Mouse (Mus musculus): ENCODE measurements around the gene Grk3. TPM values are rescaled to one million over a fixed set of nuclear protein-coding genes. Genes with fewer than 3 reads are reported as not detected.
A peak's percentile ranks its signal among the peaks of the same experiment; 100 is the strongest.

Grk3 gene
- 1 to 10 TPM; 5.0 to 7.0 (median 5.4) TPM for total RNA-seq (2022)

DNA sequence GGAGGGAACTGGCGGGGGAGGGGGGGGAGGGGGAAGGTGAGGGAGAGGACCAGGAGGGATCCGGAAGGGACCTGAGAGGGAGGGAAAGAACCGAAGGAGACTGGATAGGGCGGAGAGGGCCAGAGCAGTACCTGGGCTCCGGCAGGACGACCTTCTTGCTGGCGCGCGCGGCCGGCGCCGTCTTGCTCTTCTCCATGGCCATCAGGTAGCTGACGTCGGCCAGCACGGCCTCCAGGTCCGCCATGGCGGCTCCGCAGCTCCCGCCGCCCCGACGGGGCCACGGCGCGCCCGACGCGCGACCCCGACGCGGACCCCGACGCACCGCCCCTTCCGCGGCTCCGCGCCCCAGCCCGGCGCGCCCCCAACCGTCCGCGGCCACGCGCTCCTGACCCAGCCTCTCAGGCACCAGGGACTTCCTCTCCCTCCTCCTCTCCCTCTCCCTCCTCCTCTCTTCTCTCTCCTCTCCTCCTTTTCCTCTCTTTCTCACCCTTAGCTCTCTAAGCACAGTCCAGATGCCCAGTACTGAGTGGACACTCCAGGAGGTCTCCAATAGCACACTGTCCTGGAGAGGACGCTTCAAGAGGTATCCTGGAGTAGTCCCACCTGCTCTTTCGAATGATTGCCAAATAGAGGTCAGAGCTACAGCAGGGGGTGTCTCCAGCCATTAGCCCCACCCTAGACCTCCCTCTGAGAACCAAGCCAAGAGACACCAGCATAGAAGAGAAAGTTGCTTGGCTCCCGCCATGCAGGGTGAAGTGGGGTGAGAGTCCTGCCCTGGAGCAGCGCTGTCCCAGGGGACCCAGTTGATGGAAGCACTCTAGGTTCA, at the start of gene Grk3:
TSS of gene Grk3 (minus strand) at position 556 of the 826 bp plus-strand sequence.
- DNase-seq (ENCODE audit: low spot score in 2 of 2): peak in 1 of 2 experiments; percentile 34

DNA sequence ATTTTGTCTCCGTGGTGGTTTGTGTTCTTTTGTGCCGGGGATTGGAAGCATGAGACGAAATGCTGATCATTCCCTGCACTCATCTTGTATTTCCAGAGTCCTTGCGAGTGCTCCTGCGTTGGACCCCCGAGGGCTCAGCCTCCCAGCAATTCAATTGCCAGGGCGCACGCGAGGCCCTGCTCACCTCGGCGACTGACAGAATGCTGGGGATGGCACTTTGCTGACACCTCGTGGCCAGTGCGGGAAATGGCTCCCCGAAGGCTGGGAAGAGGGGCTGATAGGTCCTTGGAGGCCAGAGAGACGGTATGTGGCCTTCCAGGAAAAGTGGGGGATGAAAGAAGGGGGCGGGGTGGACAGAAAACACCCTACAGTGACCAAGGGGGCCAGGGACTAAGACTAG, 38.7 kb upstream of the Grk3 start:
- peak; percentile 55 to 62 for DNase-seq (ENCODE audit: low spot score in 2 of 2)

DNA sequence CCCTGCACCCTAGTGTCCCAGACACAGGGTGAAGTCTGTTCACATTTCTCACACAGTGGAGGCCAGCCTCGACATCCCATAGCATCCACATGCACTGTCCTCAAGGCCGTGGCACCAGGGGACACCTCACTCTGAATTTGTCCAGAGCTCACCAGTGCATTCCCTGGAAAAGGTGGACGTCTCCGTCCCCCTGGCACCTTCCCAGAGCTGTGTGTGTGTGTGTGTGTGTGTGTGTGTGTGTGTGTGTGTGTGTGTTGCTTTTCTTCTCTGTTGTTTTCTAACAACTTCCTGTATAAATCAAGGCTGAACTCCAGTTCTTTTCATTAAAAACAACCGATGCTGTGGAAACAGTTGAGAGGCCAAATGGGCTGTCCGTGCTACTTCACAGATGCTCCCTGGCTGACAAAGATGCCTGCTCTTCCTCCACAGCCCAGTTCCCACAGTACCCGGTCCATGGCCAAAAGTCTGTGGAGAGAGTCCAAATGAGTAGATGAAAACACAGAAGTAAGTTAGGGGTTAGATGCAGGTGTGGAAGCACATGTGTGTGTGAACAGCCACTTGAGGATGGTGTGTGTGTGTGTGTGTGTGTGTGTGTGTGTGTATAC, 35.1 kb upstream of the Grk3 start:
- DNase-seq (ENCODE audit: low spot score in 2 of 2): no peak

DNA sequence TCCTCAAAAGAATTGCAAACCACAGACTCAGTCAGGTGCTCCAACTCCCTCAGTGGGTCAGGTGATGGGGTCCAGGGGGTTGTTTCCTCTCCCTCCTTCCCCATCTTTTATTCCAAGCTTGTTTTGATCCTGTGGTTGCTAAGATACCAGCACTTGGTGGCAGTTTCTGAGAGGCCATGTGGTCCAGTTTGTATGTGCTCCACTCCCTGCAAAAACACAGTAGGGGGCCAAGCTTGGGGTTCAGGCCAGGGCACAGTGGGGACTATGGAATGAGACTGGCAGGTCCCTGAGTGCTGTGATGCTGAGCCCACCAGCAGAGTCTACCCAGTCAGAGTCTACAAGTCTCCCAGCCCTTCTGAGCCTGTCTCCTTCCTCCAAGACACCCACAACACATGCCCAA, 34.3 kb upstream of the Grk3 start:
- no peak for DNase-seq (ENCODE audit: low spot score in 2 of 2)

DNA sequence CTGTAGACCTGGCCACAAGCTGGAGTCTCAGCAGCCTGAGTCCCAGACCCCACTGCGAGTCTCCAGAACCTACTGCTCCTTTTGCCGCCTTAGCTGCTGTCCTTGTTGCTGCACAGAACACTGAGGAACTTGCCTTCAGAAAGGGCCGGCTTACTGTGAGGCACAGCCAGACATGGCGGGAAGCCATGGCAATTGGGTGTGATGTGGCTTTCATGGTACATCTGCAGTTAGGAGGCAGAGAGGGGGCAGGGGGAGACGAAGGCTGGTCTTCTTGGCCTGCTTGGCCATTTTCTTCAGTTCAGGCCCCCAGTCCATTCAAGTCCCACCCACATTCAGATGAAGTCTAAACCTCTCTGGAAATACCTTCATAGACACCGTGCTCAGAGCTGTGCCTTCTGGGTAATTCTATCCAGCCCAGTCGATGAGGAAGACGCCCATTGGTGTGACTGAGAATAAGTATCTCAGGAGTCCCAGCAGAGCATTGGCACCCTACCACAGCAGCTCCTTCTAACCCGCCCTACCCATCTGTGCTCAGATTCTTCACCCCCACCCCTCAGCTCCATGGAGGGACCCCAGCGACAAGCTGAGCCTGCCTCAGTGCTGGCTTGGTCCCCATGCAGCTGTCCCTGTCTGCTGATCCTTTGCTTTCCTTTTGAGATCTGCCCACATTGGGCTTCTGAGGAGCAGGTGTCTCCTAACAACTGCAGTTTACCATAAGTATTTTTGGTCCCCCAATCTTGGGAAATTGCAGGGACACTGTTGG, 30.1 kb upstream of the Grk3 start:
- no peak for DNase-seq (ENCODE audit: low spot score in 2 of 2)

DNA sequence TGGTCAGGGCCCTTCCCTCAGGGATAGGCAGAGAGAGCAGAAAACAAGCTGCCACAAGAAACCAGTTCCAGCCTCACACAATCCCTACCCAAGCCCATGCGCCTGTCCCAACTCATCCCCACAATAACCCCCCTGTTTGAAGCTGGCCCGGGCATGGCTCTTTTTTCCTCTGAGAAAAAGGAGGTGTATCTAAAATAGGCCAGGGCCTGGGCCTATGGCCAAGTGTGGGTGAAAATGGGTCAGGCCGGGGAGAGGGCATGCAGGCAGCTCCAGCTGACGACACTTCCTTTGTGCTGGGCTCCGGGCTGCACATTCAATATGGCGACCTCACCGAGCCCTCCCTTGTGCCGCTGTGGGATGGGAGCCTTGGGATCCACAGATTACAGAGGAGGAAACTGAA, 27.9 kb upstream of the Grk3 start:
- DNase-seq (ENCODE audit: low spot score in 2 of 2): peak; percentile 36 to 59

DNA sequence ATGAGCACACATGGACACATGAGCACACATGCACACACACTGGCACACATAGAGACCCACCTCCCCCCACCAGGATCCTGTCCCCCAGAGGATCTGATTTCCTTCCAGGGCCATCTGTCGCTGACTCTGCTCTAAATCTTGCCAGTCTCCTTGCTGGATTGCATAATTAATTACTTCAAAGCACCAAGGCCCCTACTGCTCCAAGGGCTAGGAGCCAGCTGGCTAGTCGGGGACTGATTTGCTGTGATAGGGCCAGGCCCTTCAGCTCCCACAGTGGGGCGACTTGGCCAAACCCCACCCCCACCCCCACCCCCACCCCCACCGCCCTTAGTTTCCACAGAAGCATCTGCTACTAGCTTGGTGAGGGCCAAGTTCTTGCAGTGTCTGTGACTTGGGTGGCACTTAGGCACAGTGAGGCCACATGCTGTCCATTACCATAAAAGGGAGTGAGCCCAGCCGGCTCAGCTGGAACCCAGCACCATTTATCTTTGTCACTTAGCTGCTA, 26.0 kb upstream of the Grk3 start:
- DNase-seq (ENCODE audit: low spot score in 2 of 2): peak; percentile 37 to 78

DNA sequence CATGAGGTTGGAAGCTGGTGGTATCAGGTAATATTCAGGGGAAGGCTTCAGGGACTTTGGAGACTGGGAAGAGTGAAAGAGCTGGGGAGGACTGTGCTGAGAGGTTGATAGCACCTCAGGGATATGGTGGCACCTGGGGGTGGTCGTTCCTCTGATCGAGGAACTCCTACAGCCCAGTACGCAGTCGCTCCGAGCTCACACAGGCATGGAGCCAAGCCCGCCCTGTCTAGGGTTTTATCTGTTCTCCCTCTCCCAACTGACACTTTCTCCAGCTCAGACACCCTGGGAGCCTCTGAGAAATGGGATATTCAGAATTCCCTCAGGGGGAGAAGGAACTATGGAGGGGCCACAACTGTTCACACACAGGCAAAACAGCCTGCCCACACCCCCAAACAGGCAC, 25.2 kb upstream of the Grk3 start:
- DNase-seq (ENCODE audit: low spot score in 2 of 2): no peak

DNA sequence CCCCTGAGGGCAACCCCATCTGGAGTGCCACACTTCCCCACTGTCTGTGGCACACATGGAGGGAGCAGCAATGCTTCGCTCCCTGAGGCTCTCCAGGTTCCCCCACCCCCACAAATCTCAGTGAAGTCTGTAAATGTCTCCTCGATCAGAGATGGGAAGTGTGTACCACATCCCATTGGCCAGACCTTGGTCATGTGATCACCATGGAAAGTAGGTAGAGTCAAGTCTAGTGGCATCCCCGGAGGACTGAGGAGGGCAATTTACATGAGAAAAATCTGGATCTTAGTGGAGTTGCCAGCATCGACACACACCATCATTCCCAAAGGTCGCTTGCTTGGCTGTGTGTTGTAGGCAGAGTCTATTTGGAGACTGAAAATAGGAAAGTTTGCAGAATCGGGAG, 23.0 kb upstream of the Grk3 start:
- no peak for DNase-seq (ENCODE audit: low spot score in 2 of 2)

DNA sequence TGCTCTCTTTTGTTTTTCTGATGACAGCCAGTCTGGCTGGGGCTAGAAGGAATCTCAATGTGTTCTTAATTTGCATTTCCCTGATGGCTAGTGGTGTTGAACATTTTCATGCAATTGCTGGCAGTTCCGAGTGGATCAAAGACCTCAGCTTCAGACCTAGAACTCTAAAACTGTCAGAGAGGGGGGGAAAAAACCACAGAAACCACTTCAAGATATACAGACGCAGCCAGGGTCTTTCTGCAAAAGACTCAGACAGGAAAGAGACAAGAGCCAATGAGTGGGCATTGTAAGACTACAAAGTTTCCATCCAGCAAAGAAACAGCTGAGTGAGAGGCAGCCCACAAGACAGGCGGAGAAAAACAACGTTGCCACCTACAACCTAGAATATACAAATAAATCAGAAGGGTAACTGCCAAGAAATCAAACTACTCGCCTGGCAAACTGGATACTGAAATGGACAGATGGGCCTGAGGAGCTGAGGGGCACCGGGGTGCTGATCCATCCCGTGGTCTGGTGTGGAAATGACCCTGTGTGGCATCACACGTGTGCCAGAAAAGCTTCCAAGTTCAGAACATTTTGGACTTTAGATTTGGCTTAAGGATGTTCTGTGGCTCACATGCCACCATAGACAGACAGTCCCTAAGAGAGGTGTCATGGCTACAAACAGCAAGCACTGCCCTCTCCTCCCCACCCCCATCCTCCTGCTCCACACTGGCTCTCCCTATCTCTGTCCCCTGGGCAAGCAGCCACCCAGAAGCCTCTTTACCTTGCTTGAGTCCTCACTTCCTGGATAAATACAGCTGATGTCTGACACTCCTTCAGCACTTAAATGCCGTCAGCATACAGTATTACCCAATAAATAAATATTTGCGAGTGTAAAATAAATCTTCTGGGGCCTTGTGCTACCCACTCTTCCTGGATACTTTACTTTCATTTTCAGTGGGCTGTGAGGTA, 19.8 kb upstream of the Grk3 start:
- no peak for DNase-seq (ENCODE audit: low spot score in 2 of 2)

DNA sequence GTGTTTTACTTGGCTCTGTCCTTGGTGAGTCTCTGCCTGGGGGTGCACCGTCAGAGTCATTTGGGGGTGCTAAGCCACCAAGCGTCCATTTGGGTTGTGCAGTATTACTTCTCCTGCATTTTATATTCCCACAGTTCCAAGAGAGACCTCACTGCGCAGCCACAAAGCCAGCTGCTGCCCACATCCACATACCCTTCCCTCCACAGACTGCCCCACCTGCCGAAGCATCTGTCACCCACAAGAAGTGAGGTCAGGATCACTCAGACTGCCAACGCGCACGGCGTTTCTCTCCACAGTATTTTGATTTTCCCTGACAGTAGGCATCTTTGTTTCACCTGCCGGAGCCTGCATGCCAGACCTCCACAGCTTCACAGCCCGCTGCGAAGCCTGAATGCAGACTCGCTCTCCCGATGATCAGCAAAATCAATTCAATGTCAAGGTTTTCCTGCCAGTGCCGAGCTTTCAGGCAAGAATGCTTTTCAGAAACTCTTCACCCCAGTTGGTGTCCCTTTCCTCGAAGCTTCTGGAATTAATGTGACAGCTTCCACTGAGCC, 15.7 kb upstream of the Grk3 start:
- DNase-seq (ENCODE audit: low spot score in 2 of 2): no peak

DNA sequence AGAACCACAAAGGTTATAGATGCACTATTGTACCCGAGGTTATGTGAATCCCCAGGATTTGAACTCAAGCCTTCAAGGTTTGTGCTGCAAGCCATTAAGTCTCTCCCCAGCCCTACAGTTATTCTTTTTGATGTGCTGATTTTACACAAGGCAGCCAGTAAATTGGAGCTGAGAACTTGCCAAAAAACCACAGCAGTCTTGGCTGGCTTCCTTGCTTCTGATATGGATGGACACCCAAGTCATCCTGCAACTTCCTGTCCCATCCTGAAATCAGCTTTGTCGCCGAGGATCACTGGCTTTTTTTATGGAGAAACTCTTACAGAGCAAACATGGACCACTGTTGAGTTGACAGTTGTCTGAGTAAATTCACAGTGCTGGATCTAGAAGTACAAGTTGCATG, 14.5 kb upstream of the Grk3 start:
- no peak for DNase-seq (ENCODE audit: low spot score in 2 of 2)

DNA sequence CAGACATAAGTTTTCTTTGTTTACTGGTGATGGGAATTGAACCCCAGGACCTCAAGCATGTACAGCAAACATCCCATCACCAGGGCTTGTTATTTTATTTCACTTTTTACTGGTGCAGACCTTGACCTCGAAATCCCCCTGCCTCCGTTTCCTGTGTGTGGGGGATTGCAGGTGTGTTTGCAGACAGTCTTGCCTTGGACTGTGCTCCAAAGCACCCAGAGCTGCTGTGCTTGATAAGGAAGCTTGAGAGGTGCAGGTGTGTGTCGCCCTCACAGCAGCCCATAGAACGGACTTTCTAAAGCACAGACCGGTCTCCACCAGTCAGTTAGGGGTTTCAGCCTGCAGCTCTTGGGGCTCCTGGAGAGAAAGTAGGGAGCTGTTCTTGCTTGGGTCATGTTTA, 11.1 kb upstream of the Grk3 start:
- no peak for DNase-seq (ENCODE audit: low spot score in 2 of 2)

DNA sequence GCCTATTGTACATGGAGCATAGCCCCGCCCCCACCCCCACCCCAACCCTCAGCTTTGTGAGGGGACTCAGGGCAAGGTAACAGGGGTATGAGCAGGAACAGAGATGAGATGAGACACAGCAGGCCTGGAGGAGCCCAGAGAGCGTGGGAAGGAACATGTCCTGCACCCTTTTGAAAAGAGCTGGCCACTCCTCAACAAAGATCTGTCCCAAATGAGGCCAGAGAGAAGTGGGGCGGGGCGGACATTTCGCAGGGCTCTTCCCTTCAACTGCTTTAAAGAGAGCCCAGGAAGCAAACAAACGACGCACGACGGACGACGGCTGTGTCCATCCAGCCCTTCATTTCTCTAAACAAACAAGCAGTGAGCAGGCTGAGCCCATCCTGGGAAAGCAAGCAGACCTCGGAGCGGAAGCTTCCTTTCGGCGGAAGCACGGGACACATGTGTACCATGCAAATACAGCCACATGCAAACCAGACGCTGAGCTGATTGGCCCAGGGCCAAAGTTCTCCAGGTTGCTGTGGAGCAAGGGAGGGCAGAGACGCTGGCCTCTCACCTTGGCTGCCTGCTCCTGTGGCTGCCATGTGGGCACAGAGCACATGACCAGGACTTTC, 8.7 kb upstream of the Grk3 start:
- DNase-seq (ENCODE audit: low spot score in 2 of 2): no peak

DNA sequence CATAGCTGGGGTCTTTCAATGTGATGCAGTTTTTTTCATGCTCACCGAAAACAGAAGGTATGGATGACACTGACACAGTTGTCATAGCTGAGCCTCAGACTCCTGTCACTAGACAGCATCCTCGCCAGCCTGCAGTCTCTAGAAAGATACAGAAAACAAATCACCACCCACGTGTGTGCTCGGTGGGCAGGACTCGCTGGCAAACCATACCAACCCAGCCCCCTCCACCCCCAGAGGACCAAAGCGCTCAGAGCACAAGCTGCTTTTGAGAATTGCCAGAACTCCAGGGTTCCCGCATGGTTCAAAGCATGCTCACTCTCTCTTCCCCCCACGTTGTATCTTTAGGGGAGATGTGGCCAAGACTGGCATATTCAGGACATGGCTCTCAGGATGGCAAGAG, 2.6 kb upstream of the Grk3 start:
- DNase-seq (ENCODE audit: low spot score in 2 of 2): no peak

DNA sequence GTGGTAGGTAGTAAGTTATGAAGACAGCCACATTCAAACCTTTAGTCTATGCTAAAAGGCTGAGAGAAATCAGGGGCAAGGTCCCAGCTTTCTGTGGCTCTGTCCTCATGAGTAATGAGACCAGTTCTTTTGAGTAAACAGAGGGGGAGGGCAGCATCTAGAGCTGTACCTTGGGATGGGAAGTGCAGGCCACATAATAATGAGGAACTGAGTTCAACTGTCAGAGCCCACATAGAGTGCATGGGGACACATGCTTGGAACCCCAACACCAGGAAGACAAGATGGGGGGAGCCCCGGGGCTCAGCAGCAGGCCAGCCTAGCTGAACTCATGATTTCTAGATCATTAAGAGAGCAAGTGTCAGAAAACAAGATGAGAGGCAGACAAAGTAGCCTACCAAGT, 1.4 kb upstream of the Grk3 start:
- DNase-seq (ENCODE audit: low spot score in 2 of 2): no peak

DNA sequence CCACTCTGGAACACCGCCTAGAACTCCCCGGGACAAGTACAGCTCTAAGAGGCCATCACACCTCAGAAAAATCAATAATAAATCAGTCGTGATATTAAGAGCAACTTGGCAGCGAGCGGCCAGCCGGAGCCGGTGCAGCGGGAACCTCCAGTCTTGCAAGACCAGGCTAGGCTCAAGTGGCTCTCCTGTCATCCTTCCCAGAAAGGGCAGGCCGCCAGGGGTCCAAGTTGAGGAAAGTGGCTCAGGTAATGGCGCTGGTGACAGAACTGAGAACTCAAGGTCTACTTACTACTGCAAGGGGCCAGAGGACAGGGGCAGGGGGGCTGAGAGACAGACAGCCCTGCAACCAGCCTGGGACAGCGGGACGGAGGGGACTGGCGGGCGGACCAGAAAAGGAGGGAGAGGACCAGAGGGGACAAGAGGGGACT, 769 bp downstream of the Grk3 start:
- DNase-seq (ENCODE audit: low spot score in 2 of 2): peak; percentile 72 to 73

DNA sequence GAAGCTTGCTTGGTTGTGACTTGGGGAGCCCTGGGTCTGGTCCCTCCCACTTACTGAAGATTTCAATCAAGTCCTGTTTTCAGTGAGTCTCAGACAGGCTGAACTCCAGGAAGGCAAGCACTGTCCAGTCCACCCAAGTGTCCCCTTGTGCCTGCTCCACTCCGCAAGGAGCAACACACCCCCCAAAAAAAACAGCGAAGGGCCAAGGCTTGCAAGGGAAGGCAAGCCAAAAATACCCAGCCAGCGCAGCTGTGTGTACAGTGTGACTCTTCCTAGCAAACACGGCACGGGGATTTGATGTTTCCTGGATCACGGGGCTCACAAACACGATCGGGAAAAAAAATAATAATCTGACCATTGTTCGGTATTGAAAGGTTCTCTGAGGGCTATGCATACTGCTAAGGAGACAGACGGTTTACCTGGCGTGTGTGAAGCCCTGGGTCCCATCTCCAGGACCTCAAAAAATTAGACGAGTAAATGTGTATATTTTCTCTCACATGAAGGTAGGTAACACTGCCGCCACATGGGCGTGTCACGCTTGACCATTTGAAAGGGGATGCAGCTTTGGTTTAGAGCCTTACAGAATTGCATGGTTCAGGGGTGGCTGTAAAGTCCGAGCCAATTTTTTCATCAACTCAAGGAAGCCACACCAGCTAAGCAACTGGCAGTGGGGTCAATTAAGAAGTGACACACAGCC, 1.3 kb downstream of the Grk3 start:
- DNase-seq (ENCODE audit: low spot score in 2 of 2): no peak

DNA sequence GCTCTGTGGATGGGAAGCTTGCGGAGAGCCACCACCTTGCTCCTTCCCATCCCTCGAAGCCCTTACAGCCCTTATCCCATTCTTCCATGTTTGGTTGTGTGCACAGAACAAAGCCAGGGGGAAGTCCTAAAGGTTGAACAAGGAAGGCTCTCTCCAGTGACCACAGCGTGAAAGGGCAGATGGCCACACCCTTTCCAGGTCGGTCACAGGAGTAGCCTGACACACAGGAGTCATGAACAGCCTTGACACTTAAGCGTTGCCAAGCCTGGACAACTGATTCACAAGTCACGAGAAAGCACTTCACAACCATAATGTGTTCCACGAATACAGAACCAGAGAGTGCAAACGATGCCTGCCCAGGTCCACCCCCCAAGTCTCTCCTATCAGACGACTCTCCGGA, 3.7 kb downstream of the Grk3 start:
- no peak for DNase-seq (ENCODE audit: low spot score in 2 of 2)

All from gastrocnemius, adult 8-10 months (tissue).